Mouse (Mus musculus) liver, adult 2 months (tissue): ENCODE data around the gene Scn8a.

ENCODE experiments used
- CTCF ChIP-seq: fragments of 200-500 bp; IDR thresholded peaks from 2 replicates; pipeline ENCODE4 v1.5.1; 2011; ENCODE audit warnings: low read depth, low read length, control low read depth
- POLR2A ChIP-seq: fragments of 200-500 bp; IDR thresholded peaks from 2 replicates; pipeline ENCODE4 v1.6.1; 2011; ENCODE audit warnings: low read length, control low read depth; ENCODE audit not compliant: insufficient read depth; ENCODE audit errors: extremely low read depth

GRCm38 (mm10) chr15:100952854-100953253 lies 83.2 kb downstream of the Scn8a start:
- TF ChIP-seq CTCF (no peak), POLR2A (no peak)
